Mouse (Mus musculus): ENCODE results near the gene Fzd5.

DNA sequence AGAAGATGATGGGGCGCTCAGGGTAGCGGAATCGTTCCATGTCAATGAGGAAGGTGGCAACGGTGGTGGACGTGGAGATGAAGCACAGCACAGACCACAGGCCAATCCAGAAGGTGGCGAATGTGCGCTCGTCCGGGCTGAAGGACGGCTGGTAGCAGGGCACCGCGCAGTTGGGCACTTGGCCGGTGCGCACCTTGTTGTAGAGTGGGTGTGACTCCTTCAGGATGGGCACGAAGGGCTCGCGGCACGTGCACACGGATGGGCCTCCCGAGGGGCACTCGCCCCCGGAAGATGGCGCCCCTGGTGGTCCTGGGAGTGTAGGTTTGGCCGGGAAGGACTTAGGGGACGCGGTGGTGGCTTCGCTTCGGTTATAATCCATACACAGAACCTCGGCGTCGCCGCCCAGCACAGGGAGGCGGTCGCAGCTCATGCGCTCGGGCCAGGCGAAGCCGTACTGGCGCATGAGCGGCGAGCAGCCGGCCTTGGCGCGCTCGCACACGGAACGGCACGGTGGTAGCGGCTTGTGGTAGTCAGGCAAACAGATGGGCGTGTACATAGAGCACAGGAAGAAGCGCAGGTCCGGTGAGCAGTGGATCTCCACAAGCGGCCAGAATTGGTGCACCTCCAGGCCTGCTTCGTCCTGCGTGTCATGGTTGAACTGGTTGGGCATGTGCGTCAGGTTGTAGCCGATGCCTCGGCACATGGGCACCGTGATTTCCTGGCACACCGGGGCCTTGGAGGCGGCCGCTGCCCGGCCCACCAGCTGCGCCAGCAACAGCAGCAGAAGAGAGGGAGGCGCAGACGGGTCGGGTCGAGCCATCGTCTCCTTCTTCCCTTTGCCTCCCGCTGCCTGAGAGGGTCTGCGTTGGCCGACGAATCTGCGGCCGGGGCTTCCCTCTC lies 1.5 kb downstream of the Fzd5 start:
- peak; percentile 45 for TF ChIP-seq CTCF (IDR thresholded peaks at IDR 0.05; ENCODE audit: low read depth)
- TF ChIP-seq EP300 (IDR thresholded peaks at IDR 0.05; ENCODE audit: low read depth) = no peak

Data from liver, postnatal 0 days (tissue).